Mouse (Mus musculus) midbrain, embryonic 14.5 days (tissue): ENCODE results near the gene Hsd17b11. TPM values are rescaled to one million over a fixed set of nuclear protein-coding genes. Genes with fewer than 3 reads are reported as not detected.
A peak's percentile ranks its signal among the peaks of the same experiment; 100 is the strongest.

ENCODE experiments used
- ATAC-seq: fragments of 200-750 bp; cut with Nextera tagmentation; 2 replicates; pipeline ENCODE4 v1.8.0; 2017; ENCODE audit warnings: moderate number of reproducible peaks, moderate library complexity; ENCODE audit not compliant: low FRiP score, low TSS enrichment
- DNase-seq: peaks from one replicate; pipeline ENCODE4 v3.0.0-alpha.2; 2015
- H3K27ac ChIP-seq: fragments of 300-500 bp; sonication (generic); replicated peaks from 2 replicates; pipeline ENCODE4 v1.5.1; 2014; ENCODE audit warnings: mild to moderate bottlenecking, low read depth, low read length, moderate library complexity
- H3K27me3 ChIP-seq: fragments of 300-500 bp; sonication (generic); 2 replicates; pipeline ENCODE4 v1.6.1; 2014; ENCODE audit warnings: low read length, control low read depth, mixed read lengths; ENCODE audit not compliant: control insufficient read depth, insufficient read depth
- H3K36me3 ChIP-seq: fragments of 300-500 bp; sonication (generic); 2 replicates; pipeline ENCODE4 v1.6.1; 2014; ENCODE audit warnings: low read length, control low read depth; ENCODE audit not compliant: control insufficient read depth, insufficient read depth
- H3K4me1 ChIP-seq: fragments of 300-500 bp; sonication (generic); 2 replicates; pipeline ENCODE4 v1.6.1; 2014; ENCODE audit warnings: mild to moderate bottlenecking, antibody characterized with exemption, low read length, control low read depth; ENCODE audit not compliant: control insufficient read depth, insufficient read depth
- H3K4me2 ChIP-seq: fragments of 300-500 bp; sonication (generic); 2 replicates; pipeline ENCODE4 v1.6.1; 2014; ENCODE audit warnings: mild to moderate bottlenecking, low read length, moderate library complexity
- H3K4me3 ChIP-seq: fragments of 300-500 bp; sonication (generic); replicated peaks from 2 replicates; pipeline ENCODE4 v1.5.1; 2014; ENCODE audit warnings: low read depth, low read length
- H3K9ac ChIP-seq: fragments of 300-500 bp; sonication (generic); replicated peaks from 2 replicates; pipeline ENCODE4 v1.6.1; 2014; ENCODE audit warnings: mild to moderate bottlenecking, low read length, moderate library complexity
- H3K9me3 ChIP-seq: fragments of 300-500 bp; sonication (generic); 2 replicates; pipeline ENCODE4 v1.6.1; 2016; ENCODE audit warnings: low read length, control low read depth, mixed read lengths; ENCODE audit not compliant: control insufficient read depth
- WGBS: fragments of 180-500 bp; shearing (Covaris S2); extraction: QIAGEN DNeasy Blood & Tissue Kit; methylation state at CpG from one replicate; pipeline ENCODE4 v1.1.7; 2014; 5-methylcytosine and 5-hydroxymethylcytosine counted together
- polyA plus RNA-seq: library from polyadenylated mRNA; unstranded; fragments of >200 nt; fragmentation: Nextera tagmentation; extraction: Ambion mirVana; gene quantifications from 2 replicates; pipeline ENCODE4 v1.2.1, GENCODE M21; 2014

The Hsd17b11 gene
- polyA plus RNA-seq, 1 experiment from 2014 or later: 1.8 TPM

GRCm38 (mm10) chr5:104056295-104056694 lies 34.6 kb upstream of the Hsd17b11 start:
- ATAC-seq: no peak
- no peaks in the 10 kb centered on the region for H3K9me3 ChIP-seq
- no peak overlapping the region for H3K4me3 ChIP-seq
- 91% methylated on average over 7 of the region's 7 CpGs for WGBS
- H3K36me3 ChIP-seq: peaks cover 23% of the 10 kb centered on the region
- H3K27ac ChIP-seq: no peak overlapping the region
- H3K9ac ChIP-seq: no peak overlapping the region
- no peaks in the 10 kb centered on the region for H3K4me1 ChIP-seq
- no peaks in the 10 kb centered on the region for H3K27me3 ChIP-seq
- DNase-seq: no peak
- H3K4me2 ChIP-seq: no peak overlapping the region

DNA sequence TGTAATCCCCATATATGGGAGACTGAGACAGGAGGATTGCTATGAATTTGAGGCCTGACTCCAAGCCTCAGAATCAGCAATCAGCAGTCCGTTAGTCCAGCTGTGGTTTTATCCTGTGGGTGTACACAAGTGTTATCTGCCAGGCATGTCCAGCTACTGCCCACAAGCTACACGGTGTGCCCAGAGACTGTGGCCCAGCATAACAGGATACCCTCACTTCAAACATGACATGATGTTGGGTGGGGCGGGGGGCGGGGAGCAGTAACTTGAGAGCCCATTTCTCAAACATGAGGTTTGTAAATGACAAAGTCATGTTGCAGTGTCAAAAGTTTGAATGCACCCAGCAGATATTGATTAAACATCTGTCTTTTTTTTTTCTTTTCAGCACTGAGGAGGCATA lies 34.1 kb upstream of the Hsd17b11 start:
- H3K4me2 ChIP-seq: no peak overlapping the region
- 93% methylated on average over 4 of the region's 4 CpGs for WGBS
- no peak overlapping the region for H3K9ac ChIP-seq
- peaks cover 28% of the 10 kb centered on the region for H3K36me3 ChIP-seq
- no peak for ATAC-seq
- no peaks in the 10 kb centered on the region for H3K27me3 ChIP-seq
- no peak overlapping the region for H3K27ac ChIP-seq
- no peak for DNase-seq
- no peak overlapping the region for H3K4me3 ChIP-seq
- H3K4me1 ChIP-seq: no peaks in the 10 kb centered on the region
- H3K9me3 ChIP-seq: no peaks in the 10 kb centered on the region

DNA sequence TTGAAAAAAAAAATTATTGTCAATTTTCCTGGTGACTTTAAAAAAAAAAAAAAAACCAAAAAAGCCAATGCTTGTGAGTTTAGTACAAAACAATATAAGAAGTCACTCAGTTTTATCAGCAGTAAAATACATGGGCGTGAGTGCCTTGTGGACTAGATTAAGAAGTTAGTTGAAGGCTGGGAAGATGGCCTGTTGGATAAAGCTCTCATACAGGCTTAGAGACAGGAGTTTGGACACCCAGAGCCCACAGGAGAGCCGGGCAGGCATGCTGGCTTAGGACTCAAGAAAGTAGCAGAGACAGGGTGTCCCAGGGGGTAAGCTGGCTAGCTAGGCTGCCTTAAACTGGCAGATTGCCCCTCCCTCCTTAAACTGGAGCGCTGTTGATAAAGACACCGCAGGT lies 33.2 kb upstream of the Hsd17b11 start:
- Histone ChIP-seq H3K27ac (no peak overlapping the region), H3K4me2 (no peak overlapping the region), H3K9me3 (no peaks in the 10 kb centered on the region), H3K4me3 (no peak overlapping the region), H3K9ac (no peak overlapping the region), H3K36me3 (peaks cover 22% of the 10 kb centered on the region), H3K27me3 (no peaks in the 10 kb centered on the region), H3K4me1 (no peaks in the 10 kb centered on the region)
- no peak for DNase-seq
- 98% methylated on average over 4 of the region's 4 CpGs for WGBS
- ATAC-seq: no peak

- H3K9me3 ChIP-seq: no peaks in the 10 kb centered on the region
- no peaks in the 10 kb centered on the region for H3K27me3 ChIP-seq
- no peak overlapping the region for H3K4me2 ChIP-seq
- no peak overlapping the region for H3K27ac ChIP-seq
- DNase-seq: peak; percentile 24
- no peak overlapping the region for H3K4me3 ChIP-seq
- no peak for ATAC-seq
- no peak overlapping the region for H3K9ac ChIP-seq
- peaks cover under 1% of the 10 kb centered on the region; the same call in 1 of the 2 replicates for H3K4me1 ChIP-seq
- 52% methylated on average over 8 of the region's 8 CpGs for WGBS
- H3K36me3 ChIP-seq: peaks cover 13% of the 10 kb centered on the region
Measured at GRCm38 (mm10) chr5:104052956-104053355, 31.2 kb upstream of the Hsd17b11 start.

- Histone ChIP-seq H3K27ac (no peak overlapping the region), H3K4me1 (peaks cover 12% of the 10 kb centered on the region; the same call in 1 of the 2 replicates), H3K9me3 (no peaks in the 10 kb centered on the region), H3K4me2 (peak overlapping the region; percentile 74), H3K27me3 (no peaks in the 10 kb centered on the region; the same call in 1 of the 2 replicates), H3K4me3 (no peak overlapping the region), H3K36me3 (peaks cover 9% of the 10 kb centered on the region), H3K9ac (no peak overlapping the region)
- ATAC-seq (no peak), DNase-seq (peak; percentile 12)
- WGBS: 62% methylated on average over 4 of the region's 4 CpGs
Measured at GRCm38 (mm10) chr5:104048139-104048538, 26.4 kb upstream of the Hsd17b11 start.

- peak overlapping the region; percentile 78 for H3K4me3 ChIP-seq
- peak overlapping the region; percentile 74 for H3K4me2 ChIP-seq
- WGBS: 13% methylated on average over 19 of the region's 19 CpGs
- H3K9ac ChIP-seq: peak overlapping the region; percentile 81
- DNase-seq: peak; percentile 41
- ATAC-seq: no peak
- peaks cover 9% of the 10 kb centered on the region for H3K36me3 ChIP-seq
- H3K9me3 ChIP-seq: no peaks in the 10 kb centered on the region
- no peaks in the 10 kb centered on the region; the same call in 1 of the 2 replicates for H3K27me3 ChIP-seq
- peaks cover 12% of the 10 kb centered on the region; the same call in 1 of the 2 replicates for H3K4me1 ChIP-seq
- H3K27ac ChIP-seq: peak overlapping the region; percentile 73
Measured at GRCm38 (mm10) chr5:104047200-104048105, 25.7 kb upstream of the Hsd17b11 start.

- Histone ChIP-seq H3K36me3 (peaks cover 8% of the 10 kb centered on the region), H3K4me3 (peak within 1 kb of the TSS; percentile 78), H3K4me2 (peak within 1 kb of the TSS; percentile 74), H3K4me1 (peaks cover 12% of the 10 kb centered on the region; the same call in 1 of the 2 replicates), H3K27me3 (no peaks in the 10 kb centered on the region; the same call in 1 of the 2 replicates), H3K9me3 (no peaks in the 10 kb centered on the region), H3K9ac (peak within 1 kb of the TSS; percentile 81), H3K27ac (peak within 1 kb of the TSS; percentile 73)
- DNase-seq (peak; percentile 99), ATAC-seq (peak; percentile 98)
- WGBS: 5% methylated on average over 90 of the region's 90 CpGs
Measured at GRCm38 (mm10) chr5:104046256-104047199, 24.8 kb upstream of the Hsd17b11 start, which contains the start of gene Nudt9. Nudt9 (plus strand) TSS chr5:104046306.

DNA sequence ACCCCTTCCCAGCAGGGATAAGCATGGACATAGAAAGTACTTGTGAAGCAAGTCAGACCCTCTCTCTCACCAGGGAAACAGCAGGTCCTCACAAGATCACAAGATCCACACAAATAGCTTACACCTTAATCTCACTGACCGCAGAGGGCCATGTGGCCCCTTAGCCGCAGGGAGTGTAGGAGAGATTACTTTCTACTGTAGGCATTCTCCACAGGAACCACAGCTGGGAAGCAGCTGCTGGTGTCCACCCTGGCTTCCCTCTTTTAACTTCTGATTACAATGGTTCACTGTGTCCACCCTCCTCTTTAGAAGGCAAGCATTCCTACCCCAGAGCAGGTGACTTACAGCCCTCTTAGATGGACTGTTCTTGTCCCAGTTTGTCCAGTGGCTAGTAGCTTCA lies 22.0 kb upstream of the Hsd17b11 start:
- H3K36me3 ChIP-seq: no peaks in the 10 kb centered on the region
- WGBS: 48% methylated on average over 2 of the region's 2 CpGs
- ATAC-seq (no peak), DNase-seq (no peak)
- H3K27me3 ChIP-seq: no peaks in the 10 kb centered on the region; the same call in 1 of the 2 replicates
- H3K27ac ChIP-seq: no peak overlapping the region
- H3K9ac ChIP-seq: no peak overlapping the region
- H3K9me3 ChIP-seq: no peaks in the 10 kb centered on the region
- no peak overlapping the region for H3K4me3 ChIP-seq
- no peak overlapping the region for H3K4me2 ChIP-seq
- peaks cover 12% of the 10 kb centered on the region; the same call in 1 of the 2 replicates for H3K4me1 ChIP-seq
